Comparison of ENCODE assay signal across 11 mouse cellular contexts in the genomic region with DNA sequence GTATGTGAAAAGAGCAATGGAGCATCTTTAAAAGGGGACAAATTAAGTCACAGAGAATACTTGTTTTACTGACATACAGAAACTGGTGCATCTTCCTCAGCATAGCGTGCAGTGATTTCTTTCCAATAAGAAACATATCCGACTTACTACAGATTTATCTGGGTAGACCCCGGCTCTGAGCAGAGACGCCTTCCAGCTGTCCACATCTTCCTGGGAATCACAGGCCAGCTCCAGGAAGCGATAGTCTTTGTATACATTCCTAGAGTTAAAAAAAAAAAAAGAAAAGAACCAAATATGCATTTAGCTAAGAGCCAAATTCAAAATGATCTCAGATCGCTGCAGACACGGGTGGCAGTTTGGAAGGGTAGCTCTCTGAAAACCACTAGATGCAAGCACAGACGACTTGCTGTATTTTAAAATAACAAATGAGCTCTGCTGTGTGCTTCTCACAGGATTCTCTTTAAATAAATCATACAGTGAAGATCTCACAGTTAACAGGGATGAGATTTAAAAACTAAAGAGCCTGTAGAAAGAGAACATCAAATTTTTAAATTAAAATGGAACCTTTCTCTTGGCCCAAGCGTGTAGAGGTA.
DNase-seq lines count a peak whose midpoint lies in the region; ATAC-seq and TF ChIP-seq lines count a peak whose summit lies in the region.
"Had no signal": no experiment of that assay in that cellular context is flagged by ENCODE, and none has a peak within 500 bp of the region (broad histone marks: within the 10 kb centered on the region; RNA-seq: fewer than 3 reads in every experiment).

No protein-coding gene starts in this region.

- WGBS in kidney, postnatal 0 days, result 31% methylated on average over 9 of the region's 9 CpGs
- 58% methylated on average over 9 of the region's 9 CpGs for WGBS in limb, embryonic 13.5 days
- 72% methylated on average over 9 of the region's 9 CpGs for WGBS in midbrain, embryonic 10.5 days

- H3K36me3 ChIP-seq in kidney, postnatal 0 days (ENCODE audit: insufficient read depth, low read length), result no peaks in the 10 kb centered on the region
- no peaks in the 10 kb centered on the region for H3K36me3 ChIP-seq in limb, embryonic 13.5 days
- no peaks in the 10 kb centered on the region for H3K36me3 ChIP-seq in midbrain, embryonic 10.5 days
- H3K36me3 ChIP-seq: hindbrain, embryonic 13.5 days; midbrain, embryonic 12.5 days had no signal

- no peaks in the 10 kb centered on the region for H3K4me1 ChIP-seq in kidney, postnatal 0 days (replicated peaks; ENCODE audit: insufficient read depth, low read length)
- peaks cover 40% of the 10 kb centered on the region for H3K4me1 ChIP-seq in limb, embryonic 13.5 days
- no peaks in the 10 kb centered on the region for H3K4me1 ChIP-seq in midbrain, embryonic 10.5 days
- H3K4me1 ChIP-seq: hindbrain, embryonic 13.5 days; midbrain, embryonic 12.5 days had no signal

- no peak overlapping the region for H3K4me3 ChIP-seq in kidney, postnatal 0 days (replicated peaks; ENCODE audit: low read depth, low read length)
- no peak overlapping the region for H3K4me3 ChIP-seq in limb, embryonic 13.5 days
- no peak overlapping the region for H3K4me3 ChIP-seq in midbrain, embryonic 10.5 days
- H3K4me3 ChIP-seq: hindbrain, embryonic 13.5 days; midbrain, embryonic 12.5 days had no signal

- peak; percentile 82 for ATAC-seq in frontal cortex, adult (ENCODE audit: low TSS enrichment)
- ATAC-seq in kidney, postnatal 0 days (replicated peaks; ENCODE audit: low FRiP score, low read depth), result no peak
- no peak for ATAC-seq in limb, embryonic 13.5 days (ENCODE audit: low FRiP score, low read depth)

- H3K9ac ChIP-seq in kidney, postnatal 0 days (ENCODE audit: low read depth, low read length), result no peak overlapping the region
- H3K9ac ChIP-seq in limb, embryonic 13.5 days, result no peak overlapping the region
- H3K9ac ChIP-seq: hindbrain, embryonic 13.5 days; midbrain, embryonic 12.5 days had no signal

- no peaks in the 10 kb centered on the region for H3K9me3 ChIP-seq in kidney, postnatal 0 days (replicated peaks; ENCODE audit: low read length)
- no peaks in the 10 kb centered on the region for H3K9me3 ChIP-seq in limb, embryonic 13.5 days
- H3K9me3 ChIP-seq in midbrain, embryonic 10.5 days (replicated peaks), result no peaks in the 10 kb centered on the region
- H3K9me3 ChIP-seq: hindbrain, embryonic 13.5 days; midbrain, embryonic 12.5 days had no signal

- no peak overlapping the region for H3K4me2 ChIP-seq in kidney, postnatal 0 days (ENCODE audit: low read length)
- H3K4me2 ChIP-seq in limb, embryonic 13.5 days (replicated peaks), result no peak overlapping the region
- H3K4me2 ChIP-seq: hindbrain, embryonic 13.5 days; midbrain, embryonic 12.5 days had no signal

- no peak overlapping the region; the same call in 1 of the 2 replicates for H3K27ac ChIP-seq in kidney, postnatal 0 days
- peak overlapping the region; percentile 77 for H3K27ac ChIP-seq in limb, embryonic 13.5 days
- H3K27ac ChIP-seq in midbrain, embryonic 10.5 days (replicated peaks), result no peak overlapping the region
- H3K27ac ChIP-seq: hindbrain, embryonic 13.5 days; midbrain, embryonic 12.5 days had no signal

- no peaks in the 10 kb centered on the region for H3K27me3 ChIP-seq in kidney, postnatal 0 days (ENCODE audit: insufficient read depth, low read length)
- no peaks in the 10 kb centered on the region for H3K27me3 ChIP-seq in limb, embryonic 13.5 days
- H3K27me3 ChIP-seq in midbrain, embryonic 10.5 days (ENCODE audit: low read depth, poor library complexity, severe bottlenecking), result no peaks in the 10 kb centered on the region
- H3K27me3 ChIP-seq: hindbrain, embryonic 13.5 days; midbrain, embryonic 12.5 days had no signal

- no peak for DNase-seq in frontal cortex, postnatal 25 days (ENCODE audit: low spot score in 2 of 2)
- peak; percentile 85 for DNase-seq in kidney, postnatal 0 days (ENCODE audit: low spot score)
- DNase-seq in kidney, adult 8-10 months, result no peak
- DNase-seq in brain, adult 2 months (ENCODE audit: low read depth, low spot score), result peak; percentile 25
- no peak for DNase-seq in right cerebral cortex, postnatal 4 days
- no peak for DNase-seq in midbrain, embryonic 10.5 days (ENCODE audit: low spot score)
- DNase-seq: cerebellum, adult 9-10 months had no signal

- no peak for TF ChIP-seq CTCF in kidney, postnatal 0 days (IDR thresholded peaks at IDR 0.05; ENCODE audit: low read depth)

Comparison
In these comparisons a context has a peak if more than half of its experiments do, and no peak if none do; other contexts are left out.
1. DNase-seq: peak in kidney, postnatal 0 days (single experiment) and brain, adult 2 months (single experiment); none in frontal cortex, postnatal 25 days (0 of 2), kidney, adult 8-10 months (0 of 2), right cerebral cortex, postnatal 4 days (single experiment) and midbrain, embryonic 10.5 days (single experiment).